Mouse (Mus musculus) hindbrain, embryonic 12.5 days (tissue): ENCODE measurements around the gene Cox7a2l. TPM values are rescaled to one million over a fixed set of nuclear protein-coding genes. Genes with fewer than 3 reads are reported as not detected.

Source experiments
- ATAC-seq: fragments of 200-750 bp; cut with Nextera tagmentation; 2 replicates; pipeline ENCODE4 v1.8.0; 2017; ENCODE audit warnings: moderate TSS enrichment; ENCODE audit not compliant: low FRiP score
- H3K27ac ChIP-seq: fragments of 300-500 bp; sonication (generic); 2 replicates; pipeline ENCODE4 v1.5.1; 2016; ENCODE audit warnings: mild to moderate bottlenecking
- H3K27me3 ChIP-seq: fragments of 300-500 bp; sonication (generic); 2 replicates; pipeline ENCODE4 v1.6.1; 2016; ENCODE audit warnings: mild to moderate bottlenecking
- H3K36me3 ChIP-seq: fragments of 300-500 bp; sonication (generic); 2 replicates; pipeline ENCODE4 v1.6.1; 2016; ENCODE audit warnings: mild to moderate bottlenecking
- H3K4me1 ChIP-seq: fragments of 300-500 bp; sonication (generic); 2 replicates; pipeline ENCODE4 v1.6.1; 2016
- H3K4me2 ChIP-seq: fragments of 300-500 bp; sonication (generic); replicated peaks from 2 replicates; pipeline ENCODE4 v1.6.1; 2016; ENCODE audit warnings: mild to moderate bottlenecking
- H3K4me3 ChIP-seq: fragments of 300-500 bp; sonication (generic); 2 replicates; pipeline ENCODE4 v1.5.1; 2016; ENCODE audit warnings: mild to moderate bottlenecking
- H3K9ac ChIP-seq: fragments of 300-500 bp; sonication (generic); 2 replicates; pipeline ENCODE4 v1.6.1; 2016; ENCODE audit warnings: mild to moderate bottlenecking, moderate library complexity
- H3K9me3 ChIP-seq: fragments of 300-500 bp; sonication (generic); replicated peaks from 2 replicates; pipeline ENCODE4 v1.6.1; 2016; ENCODE audit warnings: mild to moderate bottlenecking
- WGBS: fragments of 180-500 bp; shearing (Covaris S2); methylation state at CpG from one replicate; pipeline ENCODE4 v1.1.7; 2016; 5-methylcytosine and 5-hydroxymethylcytosine counted together
- polyA plus RNA-seq: library from polyadenylated mRNA; unstranded; fragments of >200 nt; fragmentation: Nextera tagmentation; extraction: Ambion mirVana; gene quantifications from 2 replicates; pipeline ENCODE4 v1.2.1, GENCODE M21; 2016

The Cox7a2l gene
- polyA plus RNA-seq, 1 experiment from 2014 or later: 139 TPM

GRCm38 (mm10) chr17:83522590-83523379 is 5.7 kb upstream of the Cox7a2l start:
- Histone ChIP-seq H3K36me3 (no peaks in the 10 kb centered on the region), H3K27me3 (no peaks in the 10 kb centered on the region), H3K9ac (no peak overlapping the region), H3K4me2 (no peak overlapping the region), H3K27ac (no peak overlapping the region), H3K4me3 (no peak overlapping the region), H3K4me1 (peaks cover 27% of the 10 kb centered on the region), H3K9me3 (no peaks in the 10 kb centered on the region)
- no peak for ATAC-seq
- 65% methylated on average over 7 of the region's 7 CpGs for WGBS

GRCm38 (mm10) chr17:83521881-83522280 is 4.8 kb upstream of the Cox7a2l start:
- no peaks in the 10 kb centered on the region for H3K9me3 ChIP-seq
- H3K27ac ChIP-seq: no peak overlapping the region
- H3K4me1 ChIP-seq: peaks cover 18% of the 10 kb centered on the region
- 91% methylated on average over 4 of the region's 4 CpGs for WGBS
- no peaks in the 10 kb centered on the region for H3K27me3 ChIP-seq
- H3K36me3 ChIP-seq: no peaks in the 10 kb centered on the region
- ATAC-seq: no peak
- no peak overlapping the region for H3K4me2 ChIP-seq
- H3K9ac ChIP-seq: no peak overlapping the region
- no peak overlapping the region for H3K4me3 ChIP-seq

DNA sequence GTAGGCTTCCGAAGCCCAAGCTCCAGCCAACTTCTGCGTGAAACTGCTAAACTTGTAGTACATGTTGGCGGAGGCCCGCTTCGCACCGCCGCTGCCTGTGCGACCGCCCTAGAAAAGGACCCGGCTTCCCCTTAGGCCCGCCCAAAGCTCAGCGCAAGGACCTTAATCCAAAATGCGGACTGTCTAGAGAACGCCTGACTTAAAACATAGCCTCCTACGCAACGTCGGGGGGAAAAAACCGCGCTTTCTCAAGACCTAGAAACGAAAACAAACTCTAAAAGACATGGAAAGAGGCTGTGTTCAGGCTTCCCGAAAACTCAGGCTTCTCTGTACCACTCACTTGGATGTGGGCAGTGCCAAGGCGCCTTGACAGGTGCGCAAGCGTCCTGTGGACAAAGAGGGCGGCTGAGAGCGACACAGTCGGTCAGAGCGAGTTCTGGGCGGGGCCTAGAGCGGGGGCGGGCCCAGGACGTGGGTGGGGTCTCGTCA is 2.9 kb downstream of the Cox7a2l start:
- H3K4me2 ChIP-seq: peak overlapping the region; percentile 89
- WGBS: under 1% methylated on average over 33 of the region's 33 CpGs
- H3K9ac ChIP-seq: peak overlapping the region; percentile 93
- H3K9me3 ChIP-seq: no peaks in the 10 kb centered on the region
- H3K36me3 ChIP-seq: no peaks in the 10 kb centered on the region
- peaks cover 21% of the 10 kb centered on the region for H3K4me1 ChIP-seq
- peak; percentile 99 for ATAC-seq
- peak overlapping the region; percentile 64 for H3K27ac ChIP-seq
- H3K27me3 ChIP-seq: no peaks in the 10 kb centered on the region
- H3K4me3 ChIP-seq: peak overlapping the region; percentile 81

- H3K36me3 ChIP-seq: no peaks in the 10 kb centered on the region
- peak; percentile 72 for ATAC-seq
- peaks cover 21% of the 10 kb centered on the region for H3K4me1 ChIP-seq
- WGBS: 3% methylated on average over 24 of the region's 24 CpGs
- no peaks in the 10 kb centered on the region for H3K9me3 ChIP-seq
- H3K27me3 ChIP-seq: no peaks in the 10 kb centered on the region
- H3K4me3 ChIP-seq: peak overlapping the region; percentile 81
- peak overlapping the region; percentile 89 for H3K4me2 ChIP-seq
- peak overlapping the region; percentile 93 for H3K9ac ChIP-seq
- peak overlapping the region; percentile 64; the same call in 1 of the 2 replicates for H3K27ac ChIP-seq
Measured at GRCm38 (mm10) chr17:83513655-83514212, 3.4 kb downstream of the Cox7a2l start.

DNA sequence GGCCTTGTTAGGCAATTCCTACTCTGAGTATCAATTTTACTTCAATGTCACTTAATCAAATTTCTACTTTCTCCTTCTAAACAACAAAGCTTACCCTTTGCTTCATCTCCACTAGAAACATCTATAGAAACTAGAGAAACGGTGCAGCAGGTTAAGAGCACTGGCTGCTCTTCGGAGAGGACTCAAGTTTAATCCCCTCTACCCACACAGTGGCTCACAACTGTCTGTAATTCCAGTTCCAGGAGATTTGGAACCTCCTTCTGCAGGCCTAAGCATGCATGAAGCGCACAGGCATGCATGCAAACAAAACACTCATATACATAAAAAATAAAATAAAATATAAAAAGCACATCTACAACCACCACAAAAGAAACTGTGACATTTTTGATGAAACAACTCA is 5.0 kb downstream of the Cox7a2l start:
- Histone ChIP-seq H3K27me3 (no peaks in the 10 kb centered on the region), H3K9me3 (no peaks in the 10 kb centered on the region), H3K4me1 (peaks cover 21% of the 10 kb centered on the region), H3K9ac (no peak overlapping the region), H3K36me3 (no peaks in the 10 kb centered on the region), H3K27ac (no peak overlapping the region), H3K4me2 (no peak overlapping the region), H3K4me3 (no peak overlapping the region)
- 93% methylated on average over 3 of the region's 3 CpGs for WGBS
- ATAC-seq: no peak

DNA sequence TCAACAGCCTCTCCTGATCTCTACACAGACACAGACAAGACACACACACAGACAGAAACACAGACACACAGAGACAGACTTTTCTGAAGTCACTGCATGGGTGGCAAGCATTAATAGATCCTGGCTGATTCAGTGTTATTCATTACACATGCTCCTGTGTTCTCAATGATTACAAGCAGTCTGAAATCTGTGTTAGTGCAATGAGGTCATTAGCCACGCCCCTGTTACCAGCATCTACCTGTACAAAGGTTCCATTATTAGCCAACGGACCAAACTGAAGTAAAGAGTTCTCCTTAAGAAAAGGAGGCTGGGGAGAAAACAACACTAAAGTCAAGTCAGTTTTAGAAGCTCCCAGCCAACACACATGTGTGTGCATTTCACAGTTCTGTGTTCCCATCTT is 13.4 kb downstream of the Cox7a2l start:
- Histone ChIP-seq H3K4me2 (no peak overlapping the region), H3K4me1 (no peaks in the 10 kb centered on the region), H3K9ac (no peak overlapping the region), H3K9me3 (no peaks in the 10 kb centered on the region), H3K27me3 (no peaks in the 10 kb centered on the region), H3K36me3 (peaks cover 40% of the 10 kb centered on the region), H3K27ac (no peak overlapping the region), H3K4me3 (no peak overlapping the region)
- WGBS: 90% methylated on average over 2 of the region's 2 CpGs
- ATAC-seq: no peak

- H3K4me3 ChIP-seq: no peak overlapping the region
- no peaks in the 10 kb centered on the region for H3K27me3 ChIP-seq
- H3K27ac ChIP-seq: no peak overlapping the region
- WGBS: 95% methylated on average over 4 of the region's 4 CpGs
- peaks cover 57% of the 10 kb centered on the region for H3K36me3 ChIP-seq
- no peak overlapping the region for H3K4me2 ChIP-seq
- no peak for ATAC-seq
- H3K9me3 ChIP-seq: peaks cover 4% of the 10 kb centered on the region; the same call in 1 of the 2 replicates
- H3K4me1 ChIP-seq: no peaks in the 10 kb centered on the region
- no peak overlapping the region for H3K9ac ChIP-seq
Measured at GRCm38 (mm10) chr17:83499692-83500091, 17.4 kb downstream of the Cox7a2l start.

DNA sequence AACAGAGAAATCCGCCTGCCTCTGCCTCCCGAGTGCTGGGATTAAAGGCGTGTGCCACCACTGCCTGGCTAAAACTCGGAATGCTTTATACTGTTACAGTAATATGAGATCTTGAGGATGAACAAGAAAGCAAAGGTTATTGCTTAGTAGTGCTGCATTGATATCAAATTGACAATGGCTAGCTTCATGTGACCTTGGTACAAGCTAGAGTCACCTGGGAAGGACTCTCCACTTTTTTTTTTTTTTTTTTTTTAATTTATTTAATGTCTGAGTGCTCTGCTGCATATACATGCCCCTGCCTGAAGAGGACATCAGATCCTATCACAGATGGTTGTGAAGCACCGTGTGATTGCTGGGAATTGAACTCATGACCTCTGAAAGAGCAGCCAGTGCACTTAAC is 18.2 kb downstream of the Cox7a2l start:
- H3K27ac ChIP-seq: no peak overlapping the region
- no peaks in the 10 kb centered on the region for H3K4me1 ChIP-seq
- 91% methylated on average over 5 of the region's 5 CpGs for WGBS
- H3K36me3 ChIP-seq: peaks cover 57% of the 10 kb centered on the region
- no peak overlapping the region for H3K9ac ChIP-seq
- H3K27me3 ChIP-seq: no peaks in the 10 kb centered on the region
- no peak for ATAC-seq
- H3K9me3 ChIP-seq: peaks cover 4% of the 10 kb centered on the region; the same call in 1 of the 2 replicates
- no peak overlapping the region for H3K4me2 ChIP-seq
- no peak overlapping the region for H3K4me3 ChIP-seq

DNA sequence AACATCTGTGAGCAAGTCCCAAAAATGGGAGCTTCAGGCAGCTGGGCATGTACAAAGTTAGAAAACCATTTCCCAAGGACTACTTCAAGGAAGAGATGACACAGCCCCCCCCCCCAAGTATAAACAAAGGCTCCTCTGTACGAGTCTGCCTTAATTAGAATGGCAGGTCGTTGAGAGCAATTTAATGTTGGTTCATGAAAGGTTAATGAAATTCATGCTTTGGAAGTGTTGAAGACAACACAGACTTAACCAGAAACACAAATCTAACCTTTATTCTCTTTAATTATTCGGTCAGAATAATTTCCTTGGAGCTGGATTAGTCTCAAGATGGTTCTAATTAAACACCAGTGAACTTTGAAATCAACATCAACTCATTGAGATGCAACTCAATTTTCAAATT is 29.4 kb downstream of the Cox7a2l start:
- Histone ChIP-seq H3K4me3 (no peak overlapping the region), H3K4me1 (peaks cover 2% of the 10 kb centered on the region; the same call in 1 of the 2 replicates), H3K27ac (no peak overlapping the region), H3K4me2 (no peak overlapping the region), H3K9me3 (peaks cover 6% of the 10 kb centered on the region; the same call in 1 of the 2 replicates), H3K9ac (no peak overlapping the region), H3K36me3 (no peaks in the 10 kb centered on the region), H3K27me3 (no peaks in the 10 kb centered on the region)
- no peak for ATAC-seq
- 57% methylated on average over 3 of the region's 3 CpGs for WGBS

DNA sequence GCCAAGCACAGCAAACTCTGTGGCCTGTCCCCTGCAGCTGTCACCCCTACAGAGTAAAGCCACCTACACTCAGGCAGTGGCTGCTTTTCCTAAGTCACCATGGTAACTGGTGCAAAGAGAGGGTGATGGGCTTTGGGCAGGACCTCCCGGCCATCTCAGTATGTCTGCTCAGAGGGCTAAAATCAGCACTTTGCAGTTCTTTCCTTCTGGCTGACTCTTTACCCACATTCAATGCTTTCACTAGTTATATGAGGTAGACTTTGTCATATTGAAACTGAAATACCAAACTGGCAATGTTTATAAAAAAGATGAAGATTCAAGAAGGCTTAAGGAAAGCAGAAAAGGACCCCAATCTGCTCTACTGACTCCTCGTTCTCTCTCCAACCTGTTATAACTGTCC is 33.3 kb downstream of the Cox7a2l start:
- Histone ChIP-seq H3K4me1 (peaks cover 2% of the 10 kb centered on the region; the same call in 1 of the 2 replicates), H3K9me3 (no peaks in the 10 kb centered on the region), H3K4me3 (no peak overlapping the region), H3K27me3 (no peaks in the 10 kb centered on the region), H3K36me3 (peaks cover 25% of the 10 kb centered on the region), H3K4me2 (no peak overlapping the region), H3K27ac (no peak overlapping the region), H3K9ac (no peak overlapping the region)
- WGBS: 71% methylated on average over 2 of the region's 2 CpGs
- ATAC-seq: no peak

DNA sequence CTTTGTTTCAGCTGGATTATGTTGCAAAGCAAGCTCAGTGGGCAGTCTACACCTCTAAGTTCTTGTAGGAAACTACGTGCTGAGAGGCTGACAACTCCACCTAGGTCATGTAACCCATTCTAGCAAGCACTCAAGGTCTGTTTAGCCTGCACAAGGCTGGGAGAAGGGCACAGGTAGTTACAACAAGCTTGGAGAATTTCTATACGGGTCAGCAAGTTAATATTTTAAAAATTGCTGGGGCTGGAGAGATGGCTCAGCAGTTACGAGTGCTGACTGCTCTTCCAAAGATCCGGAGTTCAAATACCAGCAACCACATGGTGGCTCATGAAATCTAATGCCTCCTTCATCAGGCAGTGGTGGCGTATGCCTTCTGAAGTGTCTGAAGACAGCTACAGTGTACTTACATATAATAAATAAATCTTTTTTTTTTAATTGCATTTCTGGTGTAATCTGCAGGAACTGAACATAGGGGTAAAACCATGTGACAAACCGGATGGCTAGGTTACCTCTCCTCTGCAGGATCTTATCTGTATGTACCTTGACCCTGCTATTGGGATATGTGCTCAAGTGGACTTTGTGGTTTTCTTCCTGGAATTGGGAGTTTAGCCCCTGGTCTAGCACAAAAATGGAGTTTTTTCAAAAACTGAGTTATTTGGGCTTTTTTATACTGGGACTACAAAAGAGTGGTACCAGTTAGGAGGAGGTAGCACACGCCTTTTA is 34.2 kb downstream of the Cox7a2l start:
- H3K4me3 ChIP-seq: no peak overlapping the region
- peaks cover 33% of the 10 kb centered on the region for H3K36me3 ChIP-seq
- H3K27ac ChIP-seq: no peak overlapping the region
- no peak overlapping the region for H3K9ac ChIP-seq
- no peak for ATAC-seq
- 96% methylated on average over 7 of the region's 7 CpGs for WGBS
- H3K9me3 ChIP-seq: no peaks in the 10 kb centered on the region
- no peak overlapping the region for H3K4me2 ChIP-seq
- no peaks in the 10 kb centered on the region for H3K27me3 ChIP-seq
- H3K4me1 ChIP-seq: peaks cover 2% of the 10 kb centered on the region; the same call in 1 of the 2 replicates

GRCm38 (mm10) chr17:83481551-83481950 is 35.6 kb downstream of the Cox7a2l start:
- Histone ChIP-seq H3K4me1 (no peaks in the 10 kb centered on the region; the same call in 1 of the 2 replicates), H3K4me2 (no peak overlapping the region), H3K9ac (no peak overlapping the region), H3K4me3 (no peak overlapping the region), H3K36me3 (peaks cover 46% of the 10 kb centered on the region), H3K27ac (no peak overlapping the region), H3K27me3 (no peaks in the 10 kb centered on the region), H3K9me3 (no peaks in the 10 kb centered on the region)
- 90% methylated on average over 7 of the region's 7 CpGs for WGBS
- ATAC-seq: no peak
